23 mouse cellular contexts compared by ENCODE assay signal in the genomic region with DNA sequence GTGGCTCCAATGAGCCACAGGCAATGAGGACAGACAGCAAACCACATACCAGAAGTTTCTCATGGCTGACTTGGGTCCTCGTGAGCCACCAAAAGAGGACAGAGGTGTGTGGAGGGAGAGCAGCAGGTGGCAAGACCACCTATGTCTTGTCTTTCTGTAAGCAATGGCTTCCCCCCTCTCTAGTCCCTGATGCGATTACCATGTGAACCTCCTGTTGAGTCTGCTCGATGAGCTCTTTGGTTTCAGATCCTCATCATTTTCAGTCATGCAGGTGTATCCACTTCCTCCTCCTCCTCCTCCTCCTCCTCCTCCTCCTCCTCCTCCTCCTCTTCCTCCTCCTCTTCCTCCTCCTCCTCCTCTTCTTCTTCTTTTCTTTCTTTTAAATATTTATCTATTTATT. TPM values are rescaled to one million over a fixed set of nuclear protein-coding genes. Genes with fewer than 3 reads are reported as not detected.
A peak's percentile ranks its signal among the peaks of the same experiment; 100 is the strongest.
DNase-seq lines count a peak whose midpoint lies in the region; TF ChIP-seq lines count a peak whose summit lies in the region.
"Had no signal": no experiment of that assay in that cellular context is flagged by ENCODE, and none has a peak within 500 bp of the region (broad histone marks: within the 10 kb centered on the region; RNA-seq: fewer than 3 reads in every experiment).

No protein-coding gene starts in this region.

- H3K27me3 ChIP-seq in spleen, adult 2 months (ENCODE audit: control insufficient read depth, insufficient read depth, low read length) = no peaks in the 10 kb centered on the region
- no peaks in the 10 kb centered on the region for H3K27me3 ChIP-seq in splenic B cell, adult 2 months (ENCODE audit: control insufficient read depth, insufficient read depth, low read length, poor library complexity, severe bottlenecking)
- H3K27me3 ChIP-seq: embryonic facial prominence, embryonic 12.5 days had no signal

- TF ChIP-seq POLR2A in spleen, adult 2 months (IDR thresholded peaks at IDR 0.05; ENCODE audit: low read depth, low read length) = no peak
- TF ChIP-seq POLR2A in embryonic fibroblast, embryonic 13.5 days (IDR thresholded peaks at IDR 0.05; ENCODE audit: low read depth, low read length) = no peak

- no peaks in the 10 kb centered on the region for H3K36me3 ChIP-seq in spleen, adult 2 months (ENCODE audit: control insufficient read depth, insufficient read depth, low read length)
- no peaks in the 10 kb centered on the region for H3K36me3 ChIP-seq in splenic B cell, adult 2 months (ENCODE audit: control insufficient read depth, insufficient read depth, low read length, poor library complexity, severe bottlenecking)
- H3K36me3 ChIP-seq: embryonic facial prominence, embryonic 12.5 days; forebrain, embryonic 10.5 days; forebrain, embryonic 12.5 days; G1E had no signal

- no peak overlapping the region for H3K4me3 ChIP-seq in spleen, adult 2 months (ENCODE audit: extremely low read depth, insufficient read depth, insufficient read length)
- no peak overlapping the region for H3K4me3 ChIP-seq in embryonic fibroblast, embryonic 13.5 days (ENCODE audit: insufficient read depth, low read length)
- H3K4me3 ChIP-seq: embryonic facial prominence, embryonic 12.5 days; erythroblast, embryonic 14.5 days; forebrain, embryonic 10.5 days; forebrain, embryonic 12.5 days had no signal

- H3K4me1 ChIP-seq in spleen, adult 2 months (ENCODE audit: control insufficient read depth, insufficient read depth, insufficient read length) = peaks cover 23% of the 10 kb centered on the region; the same call in 1 of the 2 replicates
- H3K4me1 ChIP-seq in embryonic fibroblast, embryonic 13.5 days (ENCODE audit: control insufficient read depth, insufficient read depth, low read length) = no peaks in the 10 kb centered on the region

- 20% methylated on average over 3 of the region's 3 CpGs for WGBS in spleen, adult 2 months

- H3K27ac ChIP-seq in spleen, adult 2 months (ENCODE audit: insufficient read depth, low read length) = 0 out of 2 replicates have a peak overlapping the region, but pooled peaks have one; percentile 18
- H3K27ac ChIP-seq in embryonic fibroblast, embryonic 13.5 days (ENCODE audit: insufficient read depth, low read length) = peak overlapping the region; percentile 25; the same call in 1 of the 2 replicates
- H3K27ac ChIP-seq: embryonic facial prominence, embryonic 12.5 days; forebrain, embryonic 10.5 days; forebrain, embryonic 12.5 days had no signal

- TF ChIP-seq CTCF in spleen, adult 2 months (IDR thresholded peaks at IDR 0.05; ENCODE audit: extremely low read depth, insufficient read depth, insufficient read length, insufficient replicate concordance) = no peak
- no peak for TF ChIP-seq CTCF in embryonic fibroblast, embryonic 13.5 days (IDR thresholded peaks at IDR 0.05; ENCODE audit: borderline replicate concordance, insufficient read depth, low read length)

- DNase-seq in spleen, adult 2 months (ENCODE audit: low read depth in 1 of 2, low spot score in 2 of 2) = no peak
- DNase-seq in spleen, postnatal 14 days (ENCODE audit: low spot score in 2 of 2) = no peak
- peak; percentile 71 for DNase-seq in splenic B cell, adult 2 months (ENCODE audit: low read depth, low spot score)
- no peak for DNase-seq in adrenal gland, postnatal 25 days
- no peak for DNase-seq in kidney, postnatal 14 days
- DNase-seq: adrenal gland, adult 8-10 months; adrenal gland, postnatal 14 days; cerebellum, adult 11 months; cerebellum, adult 18-20 months; cerebellum, adult 8-10 months; cerebellum, adult 9-11 months; cerebellum, postnatal 14 days; cerebellum, postnatal 36 days; embryo, embryonic 11 days had no signal

RNA-seq across cellular contexts. Expression of a gene that starts 5.2 kb away (rescaled TPM):
- polyA plus RNA-seq in spleen, adult 2 months (2012; rRNA removed) = 0.25 and 0.46 TPM in 2 replicates
- polyA plus RNA-seq in embryonic fibroblast, embryonic 13.5 days (2011; ENCODE audit: insufficient read length, low read depth, missing spikeins) = not detected in 2 replicates
- total RNA-seq in adrenal gland, postnatal 25 days (2021) = 1.1 and 2.7 TPM in 2 replicates
- total RNA-seq: common myeloid progenitor, adult 5-6 weeks; G1E had no signal
- polyA plus RNA-seq: activated CD4-positive, CD25-positive, alpha-beta regulatory T cell, adult 4 months; erythroblast, embryonic 14.5 days; forebrain, embryonic 10.5 days; G1E; Patski had no signal

RNA-seq across cellular contexts. Expression of a gene that starts 8.5 kb away (rescaled TPM):
- 1.5 and 2.6 TPM in 2 replicates for polyA plus RNA-seq in spleen, adult 2 months (2012; rRNA removed)
- not detected in 2 replicates for polyA plus RNA-seq in embryonic fibroblast, embryonic 13.5 days (2011; ENCODE audit: insufficient read length, low read depth, missing spikeins)
- total RNA-seq in adrenal gland, postnatal 25 days (2021) = 14.8 and 16.5 TPM in 2 replicates
- total RNA-seq: common myeloid progenitor, adult 5-6 weeks had no signal
- polyA plus RNA-seq: activated CD4-positive, CD25-positive, alpha-beta regulatory T cell, adult 4 months; erythroblast, embryonic 14.5 days; Patski had no signal

RNA-seq across cellular contexts. Expression of a gene that starts 15.7 kb away (rescaled TPM):
- 102 and 108 TPM in 2 replicates for polyA plus RNA-seq in spleen, adult 2 months (2012; rRNA removed)
- 39.6 and 48.3 TPM in 2 replicates for polyA plus RNA-seq in embryonic fibroblast, embryonic 13.5 days (2011; ENCODE audit: insufficient read length, low read depth, missing spikeins)
- total RNA-seq in adrenal gland, postnatal 25 days (2021) = 144 and 210 TPM in 2 replicates
